Comparison of ENCODE assay signal across 8 mouse cellular contexts in the genomic region with DNA sequence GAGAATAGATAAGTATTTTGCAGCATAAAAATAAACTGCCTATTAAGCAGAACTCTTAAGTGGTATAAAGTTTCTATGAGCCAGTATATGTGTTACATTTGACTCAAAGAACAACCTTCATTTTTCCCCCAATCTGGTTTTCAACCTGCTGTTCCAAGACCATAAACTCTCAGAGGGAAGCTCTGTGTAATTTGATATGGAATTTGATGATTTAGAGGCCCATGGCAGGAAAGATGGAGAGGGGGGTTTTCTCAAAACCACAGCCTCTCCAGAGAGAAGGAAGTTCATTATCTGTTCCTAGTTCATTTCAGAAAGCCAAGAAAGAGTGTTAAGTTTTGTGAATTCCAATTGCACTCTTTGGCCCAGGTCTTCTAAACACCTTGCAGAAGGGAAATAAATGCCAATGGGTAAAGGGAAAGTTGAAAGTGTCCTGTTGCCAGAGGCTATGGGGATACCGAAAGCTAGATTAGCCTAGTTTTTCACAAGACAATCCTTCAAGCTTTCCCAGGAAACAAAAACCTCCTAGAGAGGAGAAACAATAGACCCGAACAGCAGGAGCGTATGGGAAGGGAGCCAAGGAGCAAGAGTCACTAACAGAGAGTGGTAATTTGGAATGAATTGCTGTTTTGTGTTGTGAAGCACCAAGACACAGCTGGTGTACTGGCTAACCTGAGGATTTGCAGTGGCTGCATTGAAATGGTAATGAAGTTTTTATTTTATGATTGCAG.
DNase-seq lines count a peak whose midpoint lies in the region; ATAC-seq and TF ChIP-seq lines count a peak whose summit lies in the region.

No protein-coding gene starts in this region.

- H3K4me2 ChIP-seq in midbrain, embryonic 12.5 days (replicated peaks): no peak overlapping the region
- peak overlapping the region; percentile 6; the same call in 1 of the 2 replicates for H3K4me2 ChIP-seq in embryonic facial prominence, embryonic 14.5 days (ENCODE audit: low read depth, low read length)
- H3K4me2 ChIP-seq in kidney, embryonic 16.5 days (replicated peaks; ENCODE audit: low read depth, low read length): no peak overlapping the region

- H3K27ac ChIP-seq in midbrain, embryonic 12.5 days (replicated peaks): no peak overlapping the region
- H3K27ac ChIP-seq in midbrain, embryonic 10.5 days (replicated peaks): no peak overlapping the region
- H3K27ac ChIP-seq in embryonic facial prominence, embryonic 14.5 days (replicated peaks; ENCODE audit: low read depth, low read length): 0 out of 2 replicates have a peak overlapping the region, but pooled peaks have one; percentile 31
- H3K27ac ChIP-seq in kidney, embryonic 16.5 days (ENCODE audit: low read length): peak overlapping the region; percentile 68; the same call in 1 of the 2 replicates
- H3K27ac ChIP-seq in olfactory bulb, adult 2 months (ENCODE audit: insufficient read depth, low read depth, low read length): 0 out of 2 replicates have a peak overlapping the region, but pooled peaks have one; percentile 40

- H3K4me3 ChIP-seq in midbrain, embryonic 12.5 days: no peak overlapping the region
- no peak overlapping the region for H3K4me3 ChIP-seq in midbrain, embryonic 10.5 days
- no peak overlapping the region for H3K4me3 ChIP-seq in embryonic facial prominence, embryonic 14.5 days (ENCODE audit: low read depth, low read length)
- no peak overlapping the region for H3K4me3 ChIP-seq in kidney, embryonic 16.5 days (ENCODE audit: low read length)
- H3K4me3 ChIP-seq in olfactory bulb, adult 2 months (ENCODE audit: insufficient read depth, low read depth, low read length): no peak overlapping the region

- no peak for DNase-seq in midbrain, embryonic 10.5 days (ENCODE audit: low spot score)
- DNase-seq in embryonic facial prominence, embryonic 14.5 days (ENCODE audit: low spot score): peak; percentile 89
- DNase-seq in thymus, postnatal 25 days: no peak
- DNase-seq in right cerebral cortex, adult 18-20 months: no peak
- DNase-seq in urinary bladder, postnatal 10 days (ENCODE audit: low spot score): no peak

- TF ChIP-seq POLR2A in olfactory bulb, adult 2 months (IDR thresholded peaks at IDR 0.05; ENCODE audit: insufficient read depth, low read depth, low read length): no peak

- no peaks in the 10 kb centered on the region for H3K27me3 ChIP-seq in midbrain, embryonic 12.5 days
- no peaks in the 10 kb centered on the region for H3K27me3 ChIP-seq in midbrain, embryonic 10.5 days (ENCODE audit: low read depth, poor library complexity, severe bottlenecking)
- no peaks in the 10 kb centered on the region for H3K27me3 ChIP-seq in embryonic facial prominence, embryonic 14.5 days (replicated peaks; ENCODE audit: control insufficient read depth, insufficient read depth, low read length)
- no peaks in the 10 kb centered on the region for H3K27me3 ChIP-seq in kidney, embryonic 16.5 days (ENCODE audit: insufficient read depth, low read length)

- TF ChIP-seq CTCF in olfactory bulb, adult 2 months (IDR thresholded peaks at IDR 0.05; ENCODE audit: insufficient read depth, low read depth, low read length): no peak

- H3K4me1 ChIP-seq in midbrain, embryonic 12.5 days: peaks cover 13% of the 10 kb centered on the region
- H3K4me1 ChIP-seq in midbrain, embryonic 10.5 days: peaks cover 17% of the 10 kb centered on the region
- H3K4me1 ChIP-seq in embryonic facial prominence, embryonic 14.5 days (ENCODE audit: control insufficient read depth, insufficient read depth, low read length): peaks cover 16% of the 10 kb centered on the region; the same call in 1 of the 2 replicates
- H3K4me1 ChIP-seq in kidney, embryonic 16.5 days (ENCODE audit: insufficient read depth, low read length): peaks cover 23% of the 10 kb centered on the region
- H3K4me1 ChIP-seq in olfactory bulb, adult 2 months (ENCODE audit: control insufficient read depth, insufficient read depth, low read length): no peaks in the 10 kb centered on the region

- WGBS in midbrain, embryonic 12.5 days: 4% methylated on average over 3 of the region's 3 CpGs
- 7% methylated on average over 3 of the region's 3 CpGs for WGBS in midbrain, embryonic 10.5 days
- WGBS in embryonic facial prominence, embryonic 14.5 days: 14% methylated on average over 3 of the region's 3 CpGs
- 13% methylated on average over 3 of the region's 3 CpGs for WGBS in kidney, embryonic 16.5 days
- WGBS in olfactory bulb, adult 2 months: 4% methylated on average over 3 of the region's 3 CpGs

- peak; percentile 65 for ATAC-seq in midbrain, embryonic 12.5 days (ENCODE audit: low FRiP score, low read depth)
- ATAC-seq in embryonic facial prominence, embryonic 14.5 days (ENCODE audit: low read depth): peak; percentile 82
- no peak for ATAC-seq in kidney, embryonic 16.5 days (ENCODE audit: low FRiP score, low TSS enrichment)

- no peak overlapping the region for H3K9ac ChIP-seq in midbrain, embryonic 12.5 days (replicated peaks)
- H3K9ac ChIP-seq in embryonic facial prominence, embryonic 14.5 days (ENCODE audit: low read depth, low read length): no peak overlapping the region
- H3K9ac ChIP-seq in kidney, embryonic 16.5 days (replicated peaks; ENCODE audit: low read length): no peak overlapping the region

- H3K36me3 ChIP-seq in midbrain, embryonic 12.5 days: no peaks in the 10 kb centered on the region
- H3K36me3 ChIP-seq in midbrain, embryonic 10.5 days: no peaks in the 10 kb centered on the region
- no peaks in the 10 kb centered on the region for H3K36me3 ChIP-seq in embryonic facial prominence, embryonic 14.5 days (ENCODE audit: control insufficient read depth, insufficient read depth, low read length)
- H3K36me3 ChIP-seq in kidney, embryonic 16.5 days (ENCODE audit: insufficient read depth, low read length): no peaks in the 10 kb centered on the region

- H3K9me3 ChIP-seq in midbrain, embryonic 12.5 days: no peaks in the 10 kb centered on the region
- H3K9me3 ChIP-seq in midbrain, embryonic 10.5 days (replicated peaks): no peaks in the 10 kb centered on the region
- no peaks in the 10 kb centered on the region for H3K9me3 ChIP-seq in embryonic facial prominence, embryonic 14.5 days (ENCODE audit: control insufficient read depth, low read length)
- H3K9me3 ChIP-seq in kidney, embryonic 16.5 days (ENCODE audit: low read length): no peaks in the 10 kb centered on the region

Comparison
In these comparisons a context has a peak if more than half of its experiments do, and no peak if none do; other contexts are left out.
1. H3K27ac ChIP-seq: peak in embryonic facial prominence, embryonic 14.5 days (single experiment), kidney, embryonic 16.5 days (single experiment) and olfactory bulb, adult 2 months (single experiment); none in midbrain, embryonic 12.5 days (single experiment) and midbrain, embryonic 10.5 days (single experiment).